Mouse (Mus musculus): Measurements from ENCODE around the gene Babam2.

DNA sequence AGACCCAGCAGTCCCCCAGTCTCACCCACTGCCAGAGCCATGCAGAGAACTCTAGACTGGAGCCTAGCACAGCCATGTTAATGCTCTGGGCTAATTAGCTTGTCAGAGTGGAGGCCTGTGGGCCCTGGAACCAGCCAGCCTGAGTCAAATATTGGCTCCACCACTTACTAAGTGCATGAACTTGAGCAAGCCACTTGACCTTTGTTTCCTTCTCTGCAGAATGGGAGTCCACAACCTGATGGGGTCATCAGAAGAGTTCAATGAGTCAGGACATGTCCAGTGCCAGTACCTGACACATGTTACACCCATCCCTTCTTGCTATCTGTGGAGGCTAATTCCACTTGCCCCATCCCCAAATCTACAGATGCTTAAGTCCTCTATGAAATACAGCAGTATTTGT is 394.8 kb downstream of the Babam2 start:
- no peak for TF ChIP-seq CTCF (conservative IDR thresholded peaks at IDR 0.05; ENCODE audit: insufficient read depth, insufficient read length, low read depth, low read length)
- no peak for TF ChIP-seq POLR2A (IDR thresholded peaks at IDR 0.05; ENCODE audit: low read depth, low read length)

Data from kidney, adult 2 months (tissue).